Mouse (Mus musculus) T-helper 1 cell (primary cell): ENCODE measurements around the gene Celf2.

Source experiments
- in situ Hi-C: fragments of 300-600 bp; cut with MboI, MseI; formaldehyde crosslinking; loops from one replicate; pipeline ENCODE4 v1.15.1; 2025; ENCODE audit warnings: high pct_unique_total_duplicates

Gene Celf2

DNA sequence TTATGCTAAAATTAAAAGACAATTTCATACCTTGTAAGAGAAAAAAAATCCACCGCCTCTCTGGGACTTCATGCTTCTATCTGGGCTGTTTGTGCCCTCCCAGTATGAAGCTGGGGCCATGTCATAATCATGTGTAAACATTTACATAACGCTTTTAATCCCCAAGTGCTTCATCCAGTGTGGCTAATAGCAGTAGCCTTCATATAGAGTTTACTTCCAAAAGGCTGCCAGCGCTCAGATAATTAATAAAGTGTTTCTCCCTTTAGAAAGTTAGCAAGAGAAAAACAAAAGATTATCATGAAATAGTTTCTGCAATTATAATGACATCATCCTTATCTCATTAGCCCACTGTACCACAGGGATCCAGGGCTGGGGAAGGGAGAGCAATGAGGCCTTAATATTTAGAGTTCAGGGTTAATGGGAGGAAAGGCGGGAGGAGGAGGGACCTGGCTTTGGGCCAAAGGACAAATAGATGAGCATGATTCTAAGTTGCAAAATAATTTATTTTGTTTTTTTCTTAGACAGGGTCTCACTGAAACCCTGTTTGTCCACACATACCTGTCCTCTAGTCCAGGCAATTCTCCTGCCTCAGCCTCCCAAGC, 425.8 kb downstream of the Celf2 start:
- in situ Hi-C loops: no loop called here

DNA sequence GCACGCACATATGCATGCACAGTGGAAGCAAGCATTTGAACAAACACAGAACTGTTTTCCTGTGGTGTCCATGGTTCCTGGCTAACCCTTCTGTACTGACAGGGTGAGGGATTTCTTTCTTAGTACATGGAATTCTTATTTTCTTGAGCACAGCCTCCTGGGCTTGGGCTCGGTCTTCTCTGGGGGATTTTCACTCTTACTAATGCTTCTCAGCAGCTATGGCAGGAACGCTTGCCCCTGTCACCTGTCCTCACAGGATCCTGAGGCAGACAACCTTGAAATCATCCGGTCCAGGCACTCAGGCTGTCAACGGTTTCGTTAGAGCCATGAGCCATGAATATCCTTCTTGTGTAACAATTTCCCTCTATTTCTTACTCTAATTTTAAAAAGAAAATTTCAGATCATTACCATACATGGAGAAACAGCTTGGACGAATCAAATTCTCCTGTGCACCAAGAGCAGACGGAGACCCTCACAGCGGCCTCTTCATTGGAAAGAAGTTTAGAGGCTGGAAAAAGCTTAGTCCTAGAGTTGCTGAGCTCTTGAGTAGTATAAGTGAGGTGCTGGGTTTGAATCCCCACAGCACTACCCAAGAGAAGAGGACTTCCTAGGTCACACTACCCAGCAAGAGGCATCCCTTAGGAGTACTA, 426.9 kb downstream of the Celf2 start:
- in situ Hi-C loops: no loop called here

DNA sequence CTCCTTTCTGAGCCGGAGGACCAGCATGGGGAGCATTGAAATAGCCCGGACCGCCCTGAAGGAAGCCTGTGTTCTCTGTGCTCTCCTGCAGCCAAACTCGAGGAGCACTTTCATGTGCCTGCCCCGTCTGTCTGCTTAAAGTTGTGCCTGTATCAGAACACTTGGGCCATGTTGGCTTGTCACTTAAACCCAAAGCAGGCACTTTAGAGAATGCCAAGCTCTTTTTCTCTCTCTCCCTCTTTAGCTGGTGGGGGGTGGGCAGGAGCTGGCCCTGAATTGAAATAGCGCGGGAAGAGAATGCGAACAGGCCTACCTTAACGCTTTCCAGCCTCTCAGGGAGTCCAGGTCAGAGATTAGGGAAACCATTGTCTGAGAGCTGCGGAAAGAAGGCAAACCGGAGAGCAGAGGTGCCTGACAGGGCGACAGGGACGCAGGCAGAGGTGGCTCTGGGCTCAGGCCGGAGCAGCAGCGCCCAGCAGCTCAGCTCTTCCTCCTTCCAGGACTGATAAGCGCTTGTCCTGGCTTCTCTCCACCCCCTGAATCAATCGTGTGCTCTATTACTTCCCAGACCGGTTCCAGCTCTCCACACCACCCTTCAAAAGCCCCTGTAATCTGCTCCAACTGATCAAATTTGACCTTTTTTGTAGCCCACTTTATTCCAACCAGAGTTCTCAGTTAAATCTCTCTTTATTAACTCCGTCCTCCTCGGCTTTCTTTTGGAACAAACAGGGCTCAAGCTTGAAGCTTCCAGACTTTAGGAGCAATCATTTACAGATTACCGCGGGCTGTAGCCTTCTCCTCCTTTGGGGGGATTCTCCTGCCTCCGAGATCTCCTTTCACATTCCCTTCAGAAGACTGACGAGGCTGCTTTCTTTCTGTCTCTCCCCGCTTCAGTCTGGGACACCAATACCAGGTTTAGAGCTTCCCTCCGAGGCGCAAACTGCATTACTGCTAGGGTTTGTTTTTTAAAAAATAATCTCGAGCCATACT, 428.3 kb downstream of the Celf2 start:
- in situ Hi-C loops: no loop called here

GRCm38 (mm10) chr2:7080086-7080485, 429.3 kb downstream of the Celf2 start:
- in situ Hi-C loops: no loop called here

DNA sequence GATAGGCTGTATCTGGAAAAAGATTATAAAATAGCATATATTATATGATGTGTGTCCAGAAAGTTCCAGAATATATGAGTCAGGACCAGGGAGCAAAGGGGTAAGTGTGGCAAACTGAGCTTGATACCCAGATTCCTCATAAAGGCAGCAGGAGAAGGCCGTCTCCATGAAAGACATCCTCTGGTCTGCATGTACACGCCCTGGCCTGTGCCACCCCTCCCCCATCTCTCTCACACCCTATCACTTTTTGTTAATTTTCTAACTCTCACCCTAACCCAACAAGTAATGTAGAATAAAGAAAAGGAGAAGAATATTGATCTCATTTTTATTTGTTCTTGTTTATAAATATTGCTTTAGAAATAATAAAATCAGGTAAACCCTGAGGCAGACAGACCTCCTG, 430.0 kb downstream of the Celf2 start:
- in situ Hi-C loops: no loop called here

GRCm38 (mm10) chr2:7073730-7074129, 435.6 kb downstream of the Celf2 start:
- in situ Hi-C loops: no loop called here

DNA sequence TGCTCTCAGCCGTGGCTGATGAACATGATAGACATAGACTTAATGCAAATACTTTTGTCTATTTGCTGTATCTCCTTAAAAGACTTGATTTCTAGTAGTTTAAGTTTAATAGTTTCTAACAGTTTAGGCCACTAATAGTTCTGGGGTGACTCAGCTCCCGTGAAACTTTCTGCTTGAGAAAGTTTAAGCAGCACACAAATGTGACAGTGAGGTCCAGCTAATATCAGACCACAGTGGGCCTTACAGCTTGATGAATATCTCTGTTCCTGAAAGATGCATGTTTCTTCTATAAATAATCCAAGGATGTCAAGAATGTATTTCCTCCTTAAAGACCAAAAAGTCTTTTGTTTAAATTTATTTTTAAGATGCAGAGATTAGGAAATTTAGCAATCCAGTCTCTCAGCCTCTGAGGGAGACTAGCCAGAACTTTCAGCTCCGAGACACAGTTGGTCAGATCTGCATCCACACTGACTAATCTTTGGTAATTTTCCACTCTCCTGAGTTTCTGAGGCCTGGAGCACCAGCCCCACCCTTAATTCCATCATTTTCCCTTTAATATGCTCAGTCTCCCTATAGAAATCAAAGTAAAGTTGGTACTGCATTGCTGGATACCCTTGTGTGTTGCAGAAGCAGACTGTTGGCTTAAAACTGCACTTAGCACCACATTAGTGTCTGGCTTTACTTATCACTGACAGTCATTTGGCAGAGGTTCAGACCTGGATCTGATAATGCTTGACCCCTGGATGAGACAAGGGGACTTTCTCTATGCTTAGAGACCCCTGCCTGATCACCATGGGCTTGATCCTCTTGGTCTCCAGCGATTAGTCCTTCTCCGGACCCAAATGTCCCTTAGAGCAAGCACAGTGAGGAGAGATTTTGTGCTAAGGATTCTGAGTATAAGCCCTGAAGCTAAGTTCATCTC, 436.8 kb downstream of the Celf2 start:
- in situ Hi-C loops: no loop called here

- in situ Hi-C loops: no loop called here
Observed at GRCm38 (mm10) chr2:7069458-7069857, 439.9 kb downstream of the Celf2 start.

DNA sequence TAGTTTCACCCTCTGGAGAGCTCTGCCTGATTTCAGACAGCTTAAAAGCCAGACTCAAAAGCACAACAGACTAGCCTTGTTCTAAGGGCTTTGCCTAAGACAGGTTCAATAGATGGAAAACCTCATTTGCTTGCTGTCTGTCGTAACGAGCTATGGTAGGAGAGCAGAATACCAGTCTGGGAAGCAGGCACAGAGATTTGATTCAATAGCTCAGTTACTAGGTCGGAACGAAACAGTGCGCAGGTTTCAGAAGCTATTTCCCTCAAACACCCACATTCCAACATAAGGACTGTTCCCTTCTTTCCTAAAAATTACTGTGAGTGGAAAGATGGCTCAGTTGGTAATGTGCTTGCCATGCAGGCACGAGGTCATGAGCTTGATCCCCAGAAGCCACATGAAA, 441.1 kb downstream of the Celf2 start:
- in situ Hi-C loops: no loop called here

DNA sequence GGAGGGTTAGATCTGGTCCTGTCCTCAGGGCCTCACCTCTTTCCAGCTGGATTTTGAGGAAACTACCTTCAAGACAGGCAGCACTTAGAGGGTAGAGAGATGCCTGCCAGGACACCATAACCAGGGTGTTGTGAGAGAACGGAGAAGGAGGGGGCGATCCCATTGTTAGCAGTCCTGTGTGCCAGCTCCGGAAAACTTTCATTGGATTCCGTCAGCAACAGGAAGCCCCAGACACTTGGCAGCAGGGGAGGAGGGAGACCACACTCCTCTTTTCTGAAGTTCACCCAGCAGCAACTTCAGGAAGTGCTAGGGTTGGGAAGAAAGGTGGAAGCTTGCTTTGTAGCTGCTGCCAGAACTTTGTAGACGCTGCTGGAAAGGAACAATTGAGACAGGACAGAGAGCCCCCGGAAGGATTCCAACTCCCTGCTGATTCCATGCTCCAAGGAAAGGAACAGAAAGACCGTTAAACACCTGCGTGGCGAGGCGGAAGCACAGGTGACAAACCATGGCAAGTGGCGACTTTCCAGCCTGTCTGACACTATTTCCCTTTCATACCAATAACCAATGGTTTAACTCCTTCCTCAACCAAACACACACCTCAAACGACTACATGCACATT, 445.7 kb downstream of the Celf2 start:
- in situ Hi-C loops: no loop called here

DNA sequence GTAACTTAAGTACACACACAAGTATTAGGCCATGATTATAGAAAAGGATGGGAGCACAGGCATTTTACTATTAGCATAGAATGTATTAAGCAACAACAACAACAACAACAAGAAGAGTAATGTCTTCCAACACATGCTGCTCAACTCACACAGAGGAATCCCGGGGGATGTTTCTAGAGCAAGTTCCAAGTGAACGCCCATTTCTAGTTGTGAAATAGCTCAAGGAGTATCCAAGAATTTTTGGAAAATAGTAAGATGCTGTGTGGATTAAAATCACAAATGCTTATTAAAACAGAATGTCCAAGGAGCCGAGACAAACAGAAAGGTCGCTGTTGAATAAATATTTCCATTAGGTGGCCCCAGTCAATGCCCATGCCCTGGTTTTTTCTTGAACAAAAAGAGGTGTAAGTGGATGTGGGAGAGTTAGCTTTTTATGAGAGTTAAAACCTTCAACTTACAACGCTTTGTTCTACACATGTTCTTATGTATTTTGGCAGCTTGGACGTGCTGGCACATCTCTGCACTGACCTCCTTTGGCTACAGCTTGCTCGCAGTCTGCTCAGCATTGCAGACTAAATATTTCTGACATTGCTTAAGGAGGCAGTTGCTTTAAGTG, 448.8 kb downstream of the Celf2 start:
- in situ Hi-C loops: no loop called here

DNA sequence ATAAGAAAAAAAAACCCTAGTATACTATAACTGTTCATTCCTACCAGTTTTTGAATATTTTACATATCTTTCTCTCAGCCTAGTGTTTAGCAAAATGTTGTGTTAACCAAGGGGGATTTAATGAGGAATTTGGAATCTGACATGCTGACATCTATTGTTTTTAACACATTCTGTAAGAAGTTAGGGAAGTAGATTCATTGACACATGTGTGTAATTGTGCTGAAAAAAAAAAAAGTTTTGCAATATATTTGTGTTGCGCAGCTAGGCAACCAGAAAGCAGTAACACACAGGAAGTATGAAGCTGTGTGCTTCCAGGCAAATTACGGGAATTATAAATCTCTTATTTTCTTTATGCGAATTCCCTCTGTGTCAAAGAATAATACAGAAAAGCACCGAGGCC, 453.0 kb downstream of the Celf2 start:
- in situ Hi-C loops: no loop called here

DNA sequence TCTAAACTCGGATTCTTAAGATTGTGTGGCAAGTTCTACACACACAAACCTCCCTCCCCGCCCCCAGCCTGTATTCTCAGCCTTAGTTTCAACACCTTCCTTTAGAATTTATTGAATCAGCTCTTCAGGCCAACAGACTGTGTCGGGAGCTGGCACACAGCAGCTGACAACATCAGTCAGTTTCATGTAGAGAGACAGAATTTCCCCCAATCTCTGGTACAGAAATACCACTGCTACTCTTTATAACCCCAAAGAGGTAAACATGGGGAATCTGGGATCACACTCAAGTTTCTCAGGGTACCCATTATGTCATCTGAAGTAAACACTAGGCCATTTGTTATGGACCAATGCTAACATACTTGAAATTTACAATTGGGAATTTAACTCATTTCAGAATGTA, 453.4 kb downstream of the Celf2 start:
- in situ Hi-C loops: no loop called here

DNA sequence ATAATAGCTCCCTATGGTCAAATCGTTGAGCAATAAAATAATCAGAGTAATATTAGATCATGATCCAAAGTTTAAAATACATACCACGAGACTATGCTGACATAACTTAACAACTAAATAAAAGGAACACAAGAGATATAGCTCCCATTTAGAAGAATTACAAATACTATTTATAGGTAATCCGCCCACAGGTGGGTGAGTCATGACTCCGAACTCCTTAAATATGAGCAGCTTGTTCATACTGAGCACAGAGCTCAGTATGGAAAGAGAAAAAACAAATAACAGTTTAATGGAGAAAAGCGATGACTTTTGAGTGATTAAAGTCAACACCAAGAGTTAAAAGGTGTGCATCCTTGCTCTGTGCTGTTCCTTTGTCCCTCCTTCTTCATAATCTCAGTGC, 458.3 kb downstream of the Celf2 start:
- in situ Hi-C loops: no loop called here

DNA sequence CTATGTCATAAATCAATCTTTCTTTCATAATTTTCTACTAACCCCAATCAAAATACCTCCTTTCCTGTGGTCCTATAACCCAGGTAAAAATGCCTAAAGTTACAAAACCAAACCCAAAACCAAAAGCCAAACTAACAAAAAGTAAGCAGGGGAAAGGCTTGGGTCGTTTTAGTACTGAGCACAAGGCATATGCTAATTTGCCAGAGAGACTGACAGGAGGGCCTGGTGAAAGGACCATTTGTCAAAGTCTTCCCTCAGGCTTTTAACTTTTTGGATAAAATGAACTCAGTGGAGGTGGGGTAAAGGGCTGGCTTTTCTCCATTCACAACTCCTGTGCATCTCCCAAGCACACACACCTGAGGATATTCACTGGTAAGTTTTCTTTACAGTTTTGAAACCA, 463.2 kb downstream of the Celf2 start:
- in situ Hi-C loops: no loop called here

GRCm38 (mm10) chr2:7045531-7045930, 463.8 kb downstream of the Celf2 start:
- in situ Hi-C loops: no loop called here

DNA sequence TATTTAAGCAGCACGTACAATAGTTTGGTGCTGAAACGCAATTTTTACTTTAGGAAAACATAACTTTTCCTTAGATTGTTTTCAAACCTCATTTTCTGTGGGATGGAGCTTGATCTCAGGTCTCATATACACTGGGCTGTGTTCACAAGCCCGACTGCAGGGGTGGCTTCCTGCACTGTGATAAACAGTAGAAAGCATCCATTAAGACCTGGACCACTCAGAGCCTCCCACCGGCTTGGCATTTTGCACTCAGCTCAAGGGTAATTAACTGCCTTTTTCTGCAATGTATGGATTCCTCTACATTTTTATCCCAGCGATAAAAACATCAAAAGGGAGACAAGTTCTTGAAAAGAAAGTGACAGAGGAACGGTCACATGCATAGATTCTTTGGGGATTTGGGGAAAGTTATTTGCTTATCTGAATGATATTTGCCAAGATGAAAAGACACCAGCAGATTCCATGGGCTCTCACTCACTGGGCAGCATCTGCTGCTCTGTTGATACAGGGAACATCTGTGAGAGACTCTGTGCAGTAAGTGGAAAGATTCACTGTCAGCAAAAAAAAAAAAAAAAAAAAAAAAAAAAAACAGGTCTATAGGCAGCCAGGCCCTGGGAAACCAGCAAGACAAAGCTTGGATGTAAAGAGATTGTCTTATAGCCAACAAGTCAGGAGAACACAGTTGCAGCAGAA, 465.4 kb downstream of the Celf2 start:
- in situ Hi-C loops: no loop called here

- in situ Hi-C loops: no loop called here
Observed at GRCm38 (mm10) chr2:7040940-7041339, 468.4 kb downstream of the Celf2 start.

DNA sequence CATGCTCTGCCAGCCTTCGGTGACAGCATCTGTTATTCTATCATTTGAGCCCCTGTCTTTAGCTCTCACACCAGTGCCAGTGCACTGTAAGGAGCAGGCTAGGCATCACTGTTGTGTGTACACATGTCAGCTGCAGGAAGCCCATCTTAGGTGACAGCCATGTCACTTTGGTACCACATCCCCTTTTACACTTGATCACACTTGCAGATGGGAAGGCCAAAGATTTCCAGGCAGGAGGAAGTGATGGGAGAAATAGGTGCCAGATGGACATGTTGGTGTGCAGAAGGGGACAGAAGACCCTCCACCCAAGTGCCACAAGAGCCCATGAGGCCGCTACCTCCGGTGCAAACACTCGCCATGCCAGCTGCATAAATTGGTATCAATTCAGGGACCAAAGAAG, 470.4 kb downstream of the Celf2 start:
- in situ Hi-C loops: no loop called here

- in situ Hi-C loops: no loop called here
Observed at GRCm38 (mm10) chr2:7031389-7031788, 478.0 kb downstream of the Celf2 start.
